Mouse (Mus musculus) cerebellum, adult 2 months (tissue): ENCODE results near the gene Kifc3. TPM values are rescaled to one million over a fixed set of nuclear protein-coding genes. Genes with fewer than 3 reads are reported as not detected.

Source experiments
- DNase-seq, 2 experiments: peaks; one replicate each; pipeline ENCODE4 v3.0.0; 2021
- H3K27ac ChIP-seq: fragments of 200-500 bp; 2 replicates; pipeline ENCODE4 v1.5.1; 2012; ENCODE audit warnings: low read length, control low read depth, inconsistent platforms; ENCODE audit not compliant: insufficient read depth
- H3K27me3 ChIP-seq: fragments of 200-500 bp; 2 replicates; pipeline ENCODE4 v1.6.1; 2012; ENCODE audit warnings: inconsistent platforms, mild to moderate bottlenecking, low read length, moderate library complexity; ENCODE audit not compliant: control insufficient read depth, insufficient read depth
- H3K4me1 ChIP-seq: fragments of 200-500 bp; 2 replicates; pipeline ENCODE4 v1.6.1; 2011; ENCODE audit warnings: low read length; ENCODE audit not compliant: control insufficient read depth, insufficient read depth
- H3K4me3 ChIP-seq: fragments of 200-500 bp; replicated peaks from 2 replicates; pipeline ENCODE3; 2011; ENCODE audit warnings: mild to moderate bottlenecking, low read depth, low read length, control low read depth; ENCODE audit not compliant: insufficient read depth
- CTCF ChIP-seq: fragments of 200-500 bp; IDR thresholded peaks from 2 replicates; pipeline ENCODE4 v1.5.1; 2011; ENCODE audit warnings: low read depth, mild to moderate bottlenecking, control low read depth, low read length, moderate library complexity, borderline replicate concordance; ENCODE audit not compliant: insufficient read depth
- POLR2A ChIP-seq: fragments of 200-500 bp; IDR thresholded peaks from 2 replicates; pipeline ENCODE4 v1.6.1; 2011; ENCODE audit warnings: low read length, control low read depth, borderline replicate concordance; ENCODE audit not compliant: insufficient read depth
- WGBS: fragments of 180-500 bp; shearing (Covaris S2); methylation state at CpG from one replicate; pipeline ENCODE4 v1.1.7; 2018; 5-methylcytosine and 5-hydroxymethylcytosine counted together
- polyA plus RNA-seq: library from polyadenylated mRNA; depleted of rRNA; stranded (reverse); fragments of >200 nt; gene quantifications from 2 replicates; pipeline ENCODE4 v1.2.3, GENCODE M21; 2012; rRNA removed

The Kifc3 gene
- polyA plus RNA-seq, 1 experiment: 56.8 TPM

DNA sequence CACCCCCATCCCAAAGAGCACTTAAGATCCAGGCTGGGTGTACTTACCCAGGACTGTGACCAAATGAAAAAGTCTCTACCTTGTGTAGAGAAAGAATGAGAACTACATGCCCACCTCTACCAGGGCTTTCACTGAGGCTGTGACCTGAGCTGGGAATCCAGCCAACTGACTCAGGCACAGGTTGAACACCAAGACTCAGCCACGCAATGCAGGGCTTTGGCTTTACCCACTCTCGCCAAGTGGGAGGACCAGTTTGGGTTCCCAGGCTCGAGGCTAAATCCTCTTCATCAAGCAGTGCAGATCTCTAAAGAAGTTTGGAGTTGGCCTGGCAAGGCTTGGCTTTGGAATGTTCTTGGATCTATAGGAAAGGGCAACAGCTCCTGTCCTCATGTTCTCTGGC is 127.1 kb downstream of the Kifc3 start:
- 0 out of 2 replicates have a peak overlapping the region, but pooled peaks have one; percentile 0 for H3K27ac ChIP-seq
- peaks cover 16% of the 10 kb centered on the region for H3K4me1 ChIP-seq
- no peak overlapping the region for H3K4me3 ChIP-seq
- H3K27me3 ChIP-seq: no peaks in the 10 kb centered on the region
- WGBS: 48% methylated on average over 3 of the region's 3 CpGs
- TF ChIP-seq CTCF: no peak
- TF ChIP-seq POLR2A: no peak
- no peak for DNase-seq

DNA sequence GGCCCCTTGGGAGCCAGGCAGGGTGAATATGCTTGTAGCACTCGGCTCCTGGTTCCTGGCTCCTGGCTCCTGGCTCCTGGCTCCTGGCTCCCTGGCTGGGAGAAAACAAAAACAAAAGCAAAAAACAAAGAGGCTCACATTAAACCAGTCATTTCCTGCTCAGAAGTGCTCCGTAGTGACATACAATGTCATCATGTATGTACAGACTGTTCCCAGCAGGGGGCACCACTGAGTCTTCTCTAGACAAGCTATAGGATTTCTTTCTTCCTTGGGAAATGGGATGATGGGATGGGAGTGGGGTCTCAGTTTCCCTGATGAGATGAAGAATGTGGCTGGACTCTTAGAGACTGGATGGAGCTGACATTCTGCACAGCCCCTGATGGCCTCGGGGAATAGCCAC is 135.0 kb downstream of the Kifc3 start:
- TF ChIP-seq CTCF (peak; percentile 3; the same call in 1 of the 2 replicates), POLR2A (no peak)
- WGBS: 59% methylated on average over 3 of the region's 3 CpGs
- H3K4me1 ChIP-seq: no peaks in the 10 kb centered on the region
- no peak overlapping the region for H3K27ac ChIP-seq
- no peak for DNase-seq
- no peaks in the 10 kb centered on the region for H3K27me3 ChIP-seq
- H3K4me3 ChIP-seq: no peak overlapping the region

DNA sequence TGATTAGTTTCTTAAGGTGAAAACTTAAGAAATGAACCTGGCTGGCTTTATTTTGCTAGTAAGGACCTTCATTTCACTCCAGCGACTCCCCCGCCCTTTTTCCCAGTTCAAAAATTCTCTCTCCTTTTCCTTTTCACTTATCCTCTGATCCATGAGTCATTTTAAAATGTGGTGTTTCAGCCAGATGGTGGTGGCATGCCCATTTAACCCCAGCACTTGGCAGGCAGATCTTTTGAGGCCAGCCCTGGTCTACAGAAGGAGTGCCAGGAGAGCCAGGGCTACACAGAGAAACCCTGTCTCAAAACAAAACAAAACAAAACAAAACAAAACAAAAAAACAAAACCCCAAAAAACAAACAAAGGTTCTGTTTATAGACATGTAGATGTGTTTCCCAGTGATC is 138.1 kb downstream of the Kifc3 start:
- DNase-seq: peak; percentile 67 to 85
- H3K4me1 ChIP-seq: no peaks in the 10 kb centered on the region
- no peaks in the 10 kb centered on the region for H3K27me3 ChIP-seq
- WGBS: 9% methylated on average over 2 of the region's 2 CpGs
- no peak overlapping the region for H3K4me3 ChIP-seq
- H3K27ac ChIP-seq: no peak overlapping the region
- no peak for TF ChIP-seq POLR2A
- no peak for TF ChIP-seq CTCF

DNA sequence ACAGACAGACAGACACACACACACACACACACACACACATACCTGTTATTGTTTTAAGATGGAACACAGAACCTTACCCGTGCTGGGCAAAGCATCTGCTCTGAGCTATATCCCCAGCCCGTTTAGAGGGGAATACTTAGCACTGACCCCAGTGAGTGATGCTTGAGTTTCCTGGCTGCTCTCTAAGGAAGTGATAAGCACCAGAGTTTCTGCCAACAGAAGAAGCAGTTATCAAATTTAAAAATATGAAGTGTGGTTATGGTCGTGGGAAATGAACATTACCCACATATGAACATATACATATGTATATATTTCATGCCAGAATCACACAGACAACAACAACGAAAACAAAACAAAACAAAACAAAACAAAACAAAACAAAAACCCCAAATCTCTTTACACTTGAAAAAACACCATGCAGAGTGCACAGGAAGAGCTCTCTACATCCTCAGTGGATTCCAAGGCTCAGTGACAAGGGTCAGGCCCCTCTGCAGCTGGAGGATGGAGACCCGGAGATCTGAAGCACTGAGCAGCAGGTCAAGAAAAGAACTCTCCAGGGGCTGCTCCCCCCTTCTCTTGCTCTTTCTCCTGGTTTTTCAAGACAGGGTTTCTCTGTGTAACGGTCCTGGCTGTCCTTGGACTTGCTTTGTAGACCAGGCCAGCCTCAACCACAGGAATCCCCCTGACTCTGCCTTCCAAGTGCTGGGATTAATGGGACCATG is 142.6 kb downstream of the Kifc3 start:
- WGBS: 72% methylated on average over 6 of the region's 6 CpGs
- Histone ChIP-seq H3K27ac (no peak overlapping the region), H3K27me3 (no peaks in the 10 kb centered on the region), H3K4me3 (no peak overlapping the region), H3K4me1 (no peaks in the 10 kb centered on the region)
- no peak for DNase-seq
- TF ChIP-seq CTCF: no peak
- TF ChIP-seq POLR2A: no peak

DNA sequence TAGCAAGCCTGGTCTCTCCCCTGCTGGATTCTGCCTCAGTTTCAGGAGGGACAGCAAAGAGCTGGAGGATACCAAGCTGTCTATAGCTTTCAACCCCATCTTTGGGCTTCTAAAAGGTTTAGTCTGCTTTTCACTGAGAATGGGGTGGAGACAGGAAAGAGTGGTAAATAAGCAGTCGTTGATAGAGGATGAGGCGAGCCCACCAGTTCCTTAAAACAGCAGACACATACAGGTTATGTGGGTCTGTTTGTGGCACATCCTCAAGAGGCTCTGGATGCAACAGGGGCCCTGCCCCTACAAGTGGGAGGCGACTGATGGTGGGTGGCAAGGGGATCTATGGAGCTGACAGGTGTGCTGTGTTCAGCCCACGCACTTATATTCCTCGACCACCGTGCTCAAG is 144.0 kb downstream of the Kifc3 start:
- DNase-seq: no peak
- Histone ChIP-seq H3K27me3 (no peaks in the 10 kb centered on the region), H3K4me3 (no peak overlapping the region), H3K27ac (no peak overlapping the region), H3K4me1 (no peaks in the 10 kb centered on the region)
- TF ChIP-seq POLR2A (no peak), CTCF (no peak)
- WGBS: 71% methylated on average over 6 of the region's 6 CpGs

DNA sequence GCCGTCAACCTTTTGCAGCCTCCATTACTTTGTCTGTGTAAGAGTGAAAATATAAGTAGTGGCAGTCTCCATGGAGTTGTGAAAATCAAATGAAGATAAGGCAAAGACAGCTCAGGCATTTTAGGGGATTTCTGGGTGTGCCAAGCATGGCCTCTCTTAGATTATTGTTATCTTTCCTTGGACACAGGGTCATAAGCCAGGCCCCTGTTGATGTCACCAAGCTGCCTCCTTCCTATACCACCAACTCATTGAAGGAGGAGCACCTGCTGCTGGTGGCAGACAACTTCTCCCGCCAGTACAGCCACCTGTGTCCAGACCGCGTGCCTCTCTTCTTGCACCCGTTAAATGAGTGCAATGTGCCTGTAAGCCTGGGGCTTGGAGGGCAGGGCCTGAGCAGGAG is 146.2 kb downstream of the Kifc3 start:
- H3K4me1 ChIP-seq: no peaks in the 10 kb centered on the region
- TF ChIP-seq CTCF (no peak), POLR2A (no peak)
- no peaks in the 10 kb centered on the region for H3K27me3 ChIP-seq
- no peak for DNase-seq
- no peak overlapping the region for H3K4me3 ChIP-seq
- 86% methylated on average over 5 of the region's 5 CpGs for WGBS
- no peak overlapping the region for H3K27ac ChIP-seq

DNA sequence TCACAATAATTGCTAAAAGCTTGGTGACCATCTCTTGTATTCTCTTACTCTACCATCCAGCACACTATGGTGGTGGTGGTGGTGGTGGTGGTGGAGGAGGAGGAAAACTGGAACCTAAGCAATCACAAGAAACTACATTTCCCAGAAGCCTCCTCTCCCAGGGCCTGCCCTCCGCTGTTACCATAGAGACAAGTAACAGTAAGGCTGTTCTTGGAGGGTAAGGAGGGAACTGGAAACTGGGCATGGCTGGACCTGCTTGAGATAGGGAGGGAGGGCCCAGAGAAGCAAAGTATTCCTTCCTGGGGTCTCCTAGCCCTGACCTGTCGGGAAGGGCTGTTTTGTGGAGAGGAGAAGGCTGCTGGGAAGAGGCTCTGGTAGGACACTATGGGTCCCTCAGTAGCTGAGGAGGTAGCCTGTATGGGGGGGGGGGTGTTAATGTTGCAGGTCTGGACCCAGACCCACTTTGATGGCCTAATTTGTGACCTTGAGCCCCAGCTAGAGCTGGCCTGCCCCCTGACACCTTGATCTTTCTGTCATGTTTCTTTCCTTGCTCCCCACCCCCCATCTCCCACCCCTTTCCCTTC is 147.6 kb downstream of the Kifc3 start, which contains the start of gene Drc7:
Drc7 (plus strand) TSS at position 177 of the 584 bp plus-strand sequence.
- DNase-seq: no peak
- WGBS: 27% methylated on average over 2 of the region's 2 CpGs

DNA sequence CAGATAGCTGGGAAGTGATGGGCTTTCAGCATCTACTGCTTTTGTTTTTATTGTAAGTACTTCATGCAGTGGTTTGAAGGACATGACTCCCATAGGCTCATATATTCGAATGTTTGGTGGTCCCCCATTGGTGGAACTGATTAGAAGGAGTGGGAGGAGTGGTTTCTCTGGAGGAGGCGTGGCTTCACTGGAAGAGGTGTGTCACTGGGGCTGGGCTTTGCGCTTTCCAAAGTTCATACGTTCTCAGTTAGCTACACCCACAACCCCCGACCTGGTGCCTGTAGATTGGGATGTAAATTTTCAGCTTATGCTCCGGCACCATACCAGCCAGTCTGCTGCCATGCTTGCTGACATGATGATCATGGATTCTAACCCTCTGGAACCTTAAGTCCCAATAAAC is 148.2 kb downstream of the Kifc3 start:
- 58% methylated on average over 6 of the region's 6 CpGs for WGBS

More for the DNA sequence above, 147.6 kb downstream of the Kifc3 start, which contains the start of gene Drc7:
- no peak within 1 kb of the TSS for H3K27ac ChIP-seq
- no peaks in the 10 kb centered on the region for H3K27me3 ChIP-seq
- H3K4me3 ChIP-seq: no peak within 1 kb of the TSS
- no peaks in the 10 kb centered on the region for H3K4me1 ChIP-seq
- TF ChIP-seq CTCF (no peak), POLR2A (no peak)

More for the DNA sequence above, 148.2 kb downstream of the Kifc3 start:
- no peak overlapping the region for H3K4me3 ChIP-seq
- no peak for TF ChIP-seq POLR2A
- TF ChIP-seq CTCF: no peak
- no peaks in the 10 kb centered on the region for H3K4me1 ChIP-seq
- no peak overlapping the region for H3K27ac ChIP-seq
- no peaks in the 10 kb centered on the region for H3K27me3 ChIP-seq
- no peak for DNase-seq

Other genes starting within 250 kb of the Kifc3 start
- gene Adgrg1, start 228.1 kb downstream of the Kifc3 start, polyA plus RNA-seq: 75.8 and 79.1 TPM in 2 replicates
- 0.16 and 0.25 TPM in 2 replicates for gene Adgrg3, start 185.1 kb downstream of the Kifc3 start, polyA plus RNA-seq
- gene Drc7, start 147.7 kb downstream of the Kifc3 start, polyA plus RNA-seq: 2.2 and 5.1 TPM in 2 replicates
- 53.0 and 54.0 TPM in 2 replicates for gene Katnb1, start 121.6 kb downstream of the Kifc3 start, polyA plus RNA-seq
- gene Cngb1, start 103.8 kb upstream of the Kifc3 start, polyA plus RNA-seq: 0.41 and 0.54 TPM in 2 replicates
- 0.18 and 0.89 TPM in 2 replicates for gene Tepp, start 107.8 kb upstream of the Kifc3 start, polyA plus RNA-seq
- 11.0 and 11.6 TPM in 2 replicates for gene Zfp319, start 129.1 kb upstream of the Kifc3 start, polyA plus RNA-seq
- 12.4 and 14.2 TPM in 2 replicates for gene Usb1, start 129.5 kb upstream of the Kifc3 start, polyA plus RNA-seq
- 10.6 and 12.1 TPM in 2 replicates for gene Mmp15, start 149.5 kb upstream of the Kifc3 start, polyA plus RNA-seq
- 76.0 and 76.1 TPM in 2 replicates for gene Cfap20, start 232.1 kb upstream of the Kifc3 start, polyA plus RNA-seq